Mouse (Mus musculus) stomach, embryonic 14.5 days (tissue): ENCODE measurements at regions not wholly inside any gene's neighbourhood (a gene's known extent, or its start where the extent isn't known, plus 50 kb on each side); places are given as distances from the start of the nearest gene placed in this dataset.

Experiments used
- ATAC-seq: fragments of 200-750 bp; cut with Nextera tagmentation; 2 replicates; pipeline ENCODE4 v1.8.0; 2017; ENCODE audit warnings: low read depth, moderate TSS enrichment; ENCODE audit not compliant: insufficient number of reproducible peaks, insufficient read depth, low FRiP score
- H3K27ac ChIP-seq: fragments of 300-500 bp; sonication (generic); 2 replicates; pipeline ENCODE4 v1.5.1; 2014; ENCODE audit warnings: mild to moderate bottlenecking, low read length, moderate library complexity, mixed read lengths
- H3K27me3 ChIP-seq: fragments of 300-500 bp; sonication (generic); 2 replicates; pipeline ENCODE4 v1.6.1; 2014; ENCODE audit warnings: low read length, control low read depth, mixed read lengths; ENCODE audit not compliant: control insufficient read depth, insufficient read depth
- H3K36me3 ChIP-seq: fragments of 300-500 bp; sonication (generic); 2 replicates; pipeline ENCODE4 v1.6.1; 2014; ENCODE audit warnings: mild to moderate bottlenecking, control low read depth, low read length, moderate library complexity, mixed read lengths; ENCODE audit not compliant: control insufficient read depth, insufficient read depth
- H3K4me1 ChIP-seq: fragments of 300-500 bp; sonication (generic); 2 replicates; pipeline ENCODE4 v1.6.1; 2014; ENCODE audit warnings: low read length, control low read depth, mixed read lengths; ENCODE audit not compliant: control insufficient read depth, insufficient read depth
- H3K4me2 ChIP-seq: fragments of 300-500 bp; sonication (generic); replicated peaks from 2 replicates; pipeline ENCODE4 v1.6.1; 2014; ENCODE audit warnings: low read depth, low read length, control low read depth
- H3K4me3 ChIP-seq: fragments of 300-500 bp; sonication (generic); 2 replicates; pipeline ENCODE4 v1.5.1; 2014; ENCODE audit warnings: low read depth, low read length, control low read depth
- H3K9ac ChIP-seq: fragments of 300-500 bp; sonication (generic); replicated peaks from 2 replicates; pipeline ENCODE4 v1.6.1; 2014; ENCODE audit warnings: low read depth, mild to moderate bottlenecking, control low read depth, low read length, moderate library complexity, mixed read lengths
- H3K9me3 ChIP-seq: fragments of 300-500 bp; sonication (generic); 2 replicates; pipeline ENCODE4 v1.6.1; 2016; ENCODE audit warnings: low read depth, low read length, control low read depth; ENCODE audit not compliant: control insufficient read depth
- WGBS: fragments of 180-500 bp; shearing (Covaris S2); extraction: QIAGEN DNeasy Blood & Tissue Kit; methylation state at CpG from one replicate; pipeline ENCODE4 v1.1.7; 2014; 5-methylcytosine and 5-hydroxymethylcytosine counted together

GRCm38 (mm10) chr5:51894159-51894558 is 296.2 kb downstream of the Dhx15 start:
- H3K4me3 ChIP-seq: no peak overlapping the region
- no peak overlapping the region for H3K27ac ChIP-seq
- no peaks in the 10 kb centered on the region for H3K36me3 ChIP-seq
- H3K4me2 ChIP-seq: 0 out of 2 replicates have a peak overlapping the region, but pooled peaks have one; percentile 17
- ATAC-seq: no peak
- 47% methylated on average over 8 of the region's 8 CpGs for WGBS
- H3K9me3 ChIP-seq: no peaks in the 10 kb centered on the region
- no peaks in the 10 kb centered on the region for H3K4me1 ChIP-seq
- no peak overlapping the region for H3K9ac ChIP-seq
- no peaks in the 10 kb centered on the region for H3K27me3 ChIP-seq

- no peaks in the 10 kb centered on the region for H3K27me3 ChIP-seq
- no peaks in the 10 kb centered on the region for H3K9me3 ChIP-seq
- no peak overlapping the region for H3K9ac ChIP-seq
- H3K4me3 ChIP-seq: no peak overlapping the region
- 88% methylated on average over 4 of the region's 4 CpGs for WGBS
- ATAC-seq: no peak
- H3K27ac ChIP-seq: no peak overlapping the region
- no peaks in the 10 kb centered on the region for H3K36me3 ChIP-seq
- no peak overlapping the region for H3K4me2 ChIP-seq
- no peaks in the 10 kb centered on the region for H3K4me1 ChIP-seq
These were observed 299.0 kb downstream of the Dhx15 start for GRCm38 (mm10) chr5:51891341-51891740.

- no peaks in the 10 kb centered on the region for H3K36me3 ChIP-seq
- H3K9me3 ChIP-seq: no peaks in the 10 kb centered on the region
- no peak overlapping the region for H3K4me2 ChIP-seq
- no peaks in the 10 kb centered on the region for H3K27me3 ChIP-seq
- no peak overlapping the region for H3K4me3 ChIP-seq
- no peak for ATAC-seq
- no peak overlapping the region for H3K9ac ChIP-seq
- WGBS: 75% methylated on average over 7 of the region's 7 CpGs
- H3K27ac ChIP-seq: no peak overlapping the region
- no peaks in the 10 kb centered on the region for H3K4me1 ChIP-seq
These were observed 301.9 kb downstream of the Dhx15 start for GRCm38 (mm10) chr5:51888404-51888803.

- Histone ChIP-seq H3K4me1 (no peaks in the 10 kb centered on the region), H3K4me3 (no peak overlapping the region), H3K4me2 (no peak overlapping the region), H3K27ac (no peak overlapping the region), H3K9me3 (no peaks in the 10 kb centered on the region), H3K9ac (no peak overlapping the region), H3K27me3 (no peaks in the 10 kb centered on the region), H3K36me3 (no peaks in the 10 kb centered on the region)
- ATAC-seq: no peak
- 66% methylated on average over 4 of the region's 4 CpGs for WGBS
These were observed 307.7 kb downstream of the Dhx15 start for GRCm38 (mm10) chr5:51882594-51882993.

- Histone ChIP-seq H3K4me3 (no peak overlapping the region), H3K4me1 (no peaks in the 10 kb centered on the region), H3K4me2 (no peak overlapping the region), H3K36me3 (no peaks in the 10 kb centered on the region), H3K9me3 (no peaks in the 10 kb centered on the region), H3K9ac (no peak overlapping the region), H3K27me3 (no peaks in the 10 kb centered on the region), H3K27ac (no peak overlapping the region)
- WGBS: 66% methylated on average over 3 of the region's 3 CpGs
- no peak for ATAC-seq
These were observed 308.1 kb downstream of the Dhx15 start for GRCm38 (mm10) chr5:51882173-51882572.

GRCm38 (mm10) chr5:51876846-51877245 is 309.3 kb upstream of the Ppargc1a start:
- Histone ChIP-seq H3K27ac (no peak overlapping the region), H3K4me1 (0 out of 2 replicates have a peak, but pooled peaks cover 4% of the 10 kb centered on the region), H3K4me2 (no peak overlapping the region), H3K9ac (no peak overlapping the region), H3K36me3 (no peaks in the 10 kb centered on the region), H3K9me3 (no peaks in the 10 kb centered on the region), H3K4me3 (no peak overlapping the region), H3K27me3 (no peaks in the 10 kb centered on the region)
- WGBS: 85% methylated on average over 2 of the region's 2 CpGs
- no peak for ATAC-seq

- WGBS: 53% methylated on average over 5 of the region's 5 CpGs
- Histone ChIP-seq H3K4me1 (0 out of 2 replicates have a peak, but pooled peaks cover 4% of the 10 kb centered on the region), H3K9ac (no peak overlapping the region), H3K27me3 (no peaks in the 10 kb centered on the region), H3K9me3 (no peaks in the 10 kb centered on the region), H3K4me3 (no peak overlapping the region), H3K4me2 (no peak overlapping the region), H3K36me3 (no peaks in the 10 kb centered on the region), H3K27ac (no peak overlapping the region)
- no peak for ATAC-seq
These were observed 306.0 kb upstream of the Ppargc1a start for GRCm38 (mm10) chr5:51873571-51873970.

- no peak overlapping the region for H3K4me2 ChIP-seq
- H3K9me3 ChIP-seq: no peaks in the 10 kb centered on the region
- H3K9ac ChIP-seq: no peak overlapping the region
- no peaks in the 10 kb centered on the region for H3K27me3 ChIP-seq
- no peak overlapping the region for H3K27ac ChIP-seq
- 96% methylated on average over 12 of the region's 12 CpGs for WGBS
- 0 out of 2 replicates have a peak, but pooled peaks cover 4% of the 10 kb centered on the region for H3K4me1 ChIP-seq
- no peak for ATAC-seq
- no peak overlapping the region for H3K4me3 ChIP-seq
- H3K36me3 ChIP-seq: no peaks in the 10 kb centered on the region
These were observed 304.2 kb upstream of the Ppargc1a start for GRCm38 (mm10) chr5:51871735-51872134.

GRCm38 (mm10) chr5:51868223-51868713 is 300.7 kb upstream of the Ppargc1a start:
- H3K9ac ChIP-seq: no peak overlapping the region
- H3K27ac ChIP-seq: no peak overlapping the region
- no peaks in the 10 kb centered on the region for H3K27me3 ChIP-seq
- no peak overlapping the region for H3K4me3 ChIP-seq
- H3K9me3 ChIP-seq: no peaks in the 10 kb centered on the region
- WGBS: 30% methylated on average over 18 of the region's 18 CpGs
- no peak for ATAC-seq
- no peaks in the 10 kb centered on the region for H3K36me3 ChIP-seq
- peak overlapping the region; percentile 27; the same call in 1 of the 2 replicates for H3K4me2 ChIP-seq
- no peaks in the 10 kb centered on the region for H3K4me1 ChIP-seq
